Mouse (Mus musculus): ENCODE data around the gene Gm21988. TPM values are rescaled to one million over a fixed set of nuclear protein-coding genes. Genes with fewer than 3 reads are reported as not detected.

Gene Gm21988
- polyA plus RNA-seq, 1 experiment from 2014 or later, result 10.7 TPM

GRCm38 (mm10) chr11:70254931-70255531 lies 15.4 kb upstream of the Gm21988 start, which contains the start of gene Alox12:
Gene Alox12, minus strand, starts transcription at chr11:70255353.
- H3K4me1 ChIP-seq, result peaks cover 19% of the 10 kb centered on the region
- H3K27ac ChIP-seq (replicated peaks), result peak within 1 kb of the TSS; percentile 55; the same call in 1 of the 2 replicates
- peaks cover 61% of the 10 kb centered on the region for H3K27me3 ChIP-seq (replicated peaks; ENCODE audit: low read depth, poor library complexity, severe bottlenecking)
- no peaks in the 10 kb centered on the region for H3K9me3 ChIP-seq
- WGBS, result under 1% methylated on average over 25 of the region's 25 CpGs
- peak; percentile 65 for DNase-seq (ENCODE audit: low spot score)
- peak within 1 kb of the TSS; percentile 54 for H3K4me3 ChIP-seq
- H3K36me3 ChIP-seq (replicated peaks), result no peaks in the 10 kb centered on the region

- 3% methylated on average over 18 of the region's 18 CpGs for WGBS
- Histone ChIP-seq H3K36me3 (replicated peaks) (no peaks in the 10 kb centered on the region), H3K27ac (replicated peaks) (no peak overlapping the region; the same call in 1 of the 2 replicates), H3K27me3 (replicated peaks; ENCODE audit: low read depth, poor library complexity, severe bottlenecking) (peaks cover 61% of the 10 kb centered on the region), H3K4me3 (peak overlapping the region; percentile 54), H3K4me1 (peaks cover 19% of the 10 kb centered on the region), H3K9me3 (no peaks in the 10 kb centered on the region)
- peak; percentile 23 for DNase-seq (ENCODE audit: low spot score)
These were observed 14.7 kb upstream of the Gm21988 start for GRCm38 (mm10) chr11:70254337-70254736.

GRCm38 (mm10) chr11:70251853-70252252 lies 12.2 kb upstream of the Gm21988 start:
- WGBS, result 80% methylated on average over 8 of the region's 8 CpGs

GRCm38 (mm10) chr11:70250150-70250549 lies 10.5 kb upstream of the Gm21988 start:
- H3K27me3 ChIP-seq (replicated peaks; ENCODE audit: low read depth, poor library complexity, severe bottlenecking), result peaks cover 53% of the 10 kb centered on the region
- no peak overlapping the region for H3K4me3 ChIP-seq
- 77% methylated on average over 11 of the region's 11 CpGs for WGBS
- H3K4me1 ChIP-seq, result peaks cover 14% of the 10 kb centered on the region
- no peaks in the 10 kb centered on the region for H3K9me3 ChIP-seq
- H3K36me3 ChIP-seq (replicated peaks), result no peaks in the 10 kb centered on the region
- no peak for DNase-seq (ENCODE audit: low spot score)
- no peak overlapping the region for H3K27ac ChIP-seq (replicated peaks)

More at GRCm38 (mm10) chr11:70251853-70252252, 12.2 kb upstream of the Gm21988 start:
- Histone ChIP-seq H3K36me3 (replicated peaks) (no peaks in the 10 kb centered on the region), H3K4me1 (peaks cover 19% of the 10 kb centered on the region), H3K4me3 (no peak overlapping the region), H3K9me3 (no peaks in the 10 kb centered on the region), H3K27ac (replicated peaks) (no peak overlapping the region), H3K27me3 (replicated peaks; ENCODE audit: low read depth, poor library complexity, severe bottlenecking) (peaks cover 61% of the 10 kb centered on the region)
- no peak for DNase-seq (ENCODE audit: low spot score)

- Histone ChIP-seq H3K4me3 (no peak overlapping the region), H3K27me3 (replicated peaks; ENCODE audit: low read depth, poor library complexity, severe bottlenecking) (peaks cover 24% of the 10 kb centered on the region), H3K9me3 (no peaks in the 10 kb centered on the region), H3K36me3 (replicated peaks) (no peaks in the 10 kb centered on the region), H3K4me1 (no peaks in the 10 kb centered on the region), H3K27ac (replicated peaks) (no peak overlapping the region)
- 50% methylated on average over 9 of the region's 9 CpGs for WGBS
- peak; percentile 66 for DNase-seq (ENCODE audit: low spot score)
These were observed 7.7 kb upstream of the Gm21988 start for GRCm38 (mm10) chr11:70247136-70247845.

GRCm38 (mm10) chr11:70242591-70242990 lies 3.0 kb upstream of the Gm21988 start:
- Histone ChIP-seq H3K4me3 (peak overlapping the region; percentile 11; the same call in 1 of the 2 replicates), H3K4me1 (peaks cover 20% of the 10 kb centered on the region), H3K36me3 (replicated peaks) (no peaks in the 10 kb centered on the region), H3K27me3 (replicated peaks; ENCODE audit: low read depth, poor library complexity, severe bottlenecking) (peaks cover 7% of the 10 kb centered on the region), H3K27ac (replicated peaks) (no peak overlapping the region), H3K9me3 (no peaks in the 10 kb centered on the region)
- 70% methylated on average over 11 of the region's 11 CpGs for WGBS
- DNase-seq (ENCODE audit: low spot score), result peak; percentile 6

- DNase-seq (ENCODE audit: low spot score), result no peak
- H3K9me3 ChIP-seq, result no peaks in the 10 kb centered on the region
- peaks cover 56% of the 10 kb centered on the region for H3K4me1 ChIP-seq
- H3K4me3 ChIP-seq, result peak overlapping the region; percentile 96
- no peaks in the 10 kb centered on the region for H3K27me3 ChIP-seq (replicated peaks; ENCODE audit: low read depth, poor library complexity, severe bottlenecking)
- H3K36me3 ChIP-seq (replicated peaks), result peaks cover 22% of the 10 kb centered on the region
- 15% methylated on average over 23 of the region's 23 CpGs for WGBS
- H3K27ac ChIP-seq (replicated peaks), result peak overlapping the region; percentile 96
These were observed 814 bp downstream of the Gm21988 start for GRCm38 (mm10) chr11:70238591-70239440.

- Histone ChIP-seq H3K27me3 (replicated peaks; ENCODE audit: low read depth, poor library complexity, severe bottlenecking) (no peaks in the 10 kb centered on the region), H3K36me3 (replicated peaks) (peaks cover 22% of the 10 kb centered on the region), H3K4me3 (peak within 1 kb of the TSS; percentile 96), H3K27ac (replicated peaks) (peak within 1 kb of the TSS; percentile 93), H3K4me1 (peaks cover 68% of the 10 kb centered on the region), H3K9me3 (no peaks in the 10 kb centered on the region)
- peak; percentile 99 for DNase-seq (ENCODE audit: low spot score)
- under 1% methylated on average over 70 of the region's 70 CpGs for WGBS
These were observed 2.0 kb downstream of the Gm21988 start, which contains the start of gene 0610010K14Rik for GRCm38 (mm10) chr11:70237457-70238167. Gene 0610010K14Rik, minus strand, starts transcription at chr11:70237914.

- 55% methylated on average over 7 of the region's 7 CpGs for WGBS
- peaks cover 22% of the 10 kb centered on the region for H3K36me3 ChIP-seq (replicated peaks)
- H3K4me3 ChIP-seq, result peak overlapping the region; percentile 96
- H3K9me3 ChIP-seq, result no peaks in the 10 kb centered on the region
- H3K4me1 ChIP-seq, result peaks cover 75% of the 10 kb centered on the region
- peak overlapping the region; percentile 93 for H3K27ac ChIP-seq (replicated peaks)
- DNase-seq (ENCODE audit: low spot score), result no peak
- peaks cover 6% of the 10 kb centered on the region; the same call in 1 of the 2 replicates for H3K27me3 ChIP-seq (replicated peaks; ENCODE audit: low read depth, poor library complexity, severe bottlenecking)
These were observed 2.9 kb downstream of the Gm21988 start for GRCm38 (mm10) chr11:70236717-70237116.

GRCm38 (mm10) chr11:70235254-70235900 lies 4.3 kb downstream of the Gm21988 start:
- WGBS, result 91% methylated on average over 12 of the region's 12 CpGs
- Histone ChIP-seq H3K36me3 (replicated peaks) (peaks cover 22% of the 10 kb centered on the region), H3K4me1 (peaks cover 71% of the 10 kb centered on the region), H3K27me3 (replicated peaks; ENCODE audit: low read depth, poor library complexity, severe bottlenecking) (peaks cover 19% of the 10 kb centered on the region), H3K27ac (replicated peaks) (no peak overlapping the region), H3K9me3 (no peaks in the 10 kb centered on the region), H3K4me3 (peak overlapping the region; percentile 5; the same call in 1 of the 2 replicates)
- DNase-seq (ENCODE audit: low spot score), result no peak

- 86% methylated on average over 8 of the region's 8 CpGs for WGBS
- DNase-seq (ENCODE audit: low spot score), result no peak
- H3K4me3 ChIP-seq, result 0 out of 2 replicates have a peak overlapping the region, but pooled peaks have one; percentile 21
- H3K9me3 ChIP-seq, result no peaks in the 10 kb centered on the region
- peaks cover 78% of the 10 kb centered on the region for H3K4me1 ChIP-seq
- peaks cover 22% of the 10 kb centered on the region for H3K36me3 ChIP-seq (replicated peaks)
- H3K27ac ChIP-seq (replicated peaks), result peak overlapping the region; percentile 87; the same call in 1 of the 2 replicates
- H3K27me3 ChIP-seq (replicated peaks; ENCODE audit: low read depth, poor library complexity, severe bottlenecking), result peaks cover 27% of the 10 kb centered on the region
These were observed 5.1 kb downstream of the Gm21988 start for GRCm38 (mm10) chr11:70234497-70234896.

Measured in embryonic facial prominence, embryonic 10.5 days (tissue).